Mouse (Mus musculus): ENCODE data around the gene Efcab6. TPM values are rescaled to one million over a fixed set of nuclear protein-coding genes. Genes with fewer than 3 reads are reported as not detected.
"Not testable (repeated sequence)": the region's sequence is repeated elsewhere in the genome, so short reads cannot be mapped to it uniquely, and the experiment has no call there.

The Efcab6 gene
- under 1 TPM in 1 of 2 experiments, not detected in 1; 0.67 TPM for total RNA-seq (2021)
- long read RNA-seq, experiment 1, result 0 reads
- long read RNA-seq, experiment 2, partial matches to known transcripts, result 0 of 1 reads
- long read RNA-seq, experiment 2, other reads (novel, unspliced or antisense), result 1 of 1 reads

GRCm38 (mm10) chr15:84065140-84065539, at the start of gene Efcab6:
TSS of gene Efcab6 (minus strand) at chr15:84065379.
- no peak for DNase-seq

- DNase-seq, result no peak
Observed at GRCm38 (mm10) chr15:84113873-84114272, 48.7 kb upstream of the Efcab6 start.

- peak; percentile 69 for DNase-seq
Observed at GRCm38 (mm10) chr15:84108899-84109298, 43.7 kb upstream of the Efcab6 start.

GRCm38 (mm10) chr15:84105924-84106500, 40.8 kb upstream of the Efcab6 start:
- no peak for DNase-seq

GRCm38 (mm10) chr15:84105105-84105923, 40.1 kb upstream of the Efcab6 start, which contains the start of gene Sult4a1:
TSS of gene Sult4a1 (minus strand) at chr15:84105754.
- DNase-seq, result peak; percentile 27

- DNase-seq, result no peak
Observed at GRCm38 (mm10) chr15:84104626-84105025, 39.4 kb upstream of the Efcab6 start.

GRCm38 (mm10) chr15:84097536-84097935, 32.4 kb upstream of the Efcab6 start:
- not testable (repeated sequence) for DNase-seq

- peak; percentile 8 for DNase-seq
Observed at GRCm38 (mm10) chr15:84096051-84096450, 30.9 kb upstream of the Efcab6 start.

GRCm38 (mm10) chr15:84094921-84095320, 29.7 kb upstream of the Efcab6 start:
- DNase-seq, result no peak

GRCm38 (mm10) chr15:84086775-84087174, 21.6 kb upstream of the Efcab6 start:
- no peak for DNase-seq

- peak; percentile 51 for DNase-seq
Observed at GRCm38 (mm10) chr15:84086364-84086763, 21.2 kb upstream of the Efcab6 start.

GRCm38 (mm10) chr15:84080069-84080468, 14.9 kb upstream of the Efcab6 start:
- DNase-seq, result no peak

GRCm38 (mm10) chr15:84079519-84079918, 14.3 kb upstream of the Efcab6 start:
- no peak for DNase-seq

GRCm38 (mm10) chr15:84078667-84079066, 13.5 kb upstream of the Efcab6 start:
- no peak for DNase-seq

GRCm38 (mm10) chr15:84077151-84077550, 12.0 kb upstream of the Efcab6 start:
- DNase-seq, result no peak

GRCm38 (mm10) chr15:84074705-84075185, 9.6 kb upstream of the Efcab6 start:
- DNase-seq, result peak; percentile 19

- peak; percentile 81 for DNase-seq
Observed at GRCm38 (mm10) chr15:84073911-84074704, 8.9 kb upstream of the Efcab6 start.

- no peak for DNase-seq
Observed at GRCm38 (mm10) chr15:84073058-84073457, 7.9 kb upstream of the Efcab6 start.

- peak; percentile 68 for DNase-seq
Observed at GRCm38 (mm10) chr15:84072226-84072625, 7.0 kb upstream of the Efcab6 start.

GRCm38 (mm10) chr15:84070116-84070676, 5.0 kb upstream of the Efcab6 start:
- no peak for DNase-seq

GRCm38 (mm10) chr15:84069455-84070050, 4.4 kb upstream of the Efcab6 start:
- DNase-seq, result no peak

- DNase-seq, result no peak
Observed at GRCm38 (mm10) chr15:84065701-84066100, 522 bp upstream of the Efcab6 start.
